Mouse (Mus musculus): ENCODE results near the gene Mapkapk2. TPM values are rescaled to one million over a fixed set of nuclear protein-coding genes. Genes with fewer than 3 reads are reported as not detected.
"Not testable (repeated sequence)": the region's sequence is repeated elsewhere in the genome, so short reads cannot be mapped to it uniquely, and the experiment has no call there.

Mapkapk2 gene
- polyA plus RNA-seq (2012; ENCODE audit: insufficient read depth, insufficient read length, missing spikeins): 76.7 and 87.6 TPM in 2 replicates

- Histone ChIP-seq H3K4me1 (ENCODE audit: control insufficient read depth, insufficient read depth, insufficient read length, low read length) (peaks cover 13% of the 10 kb centered on the region), H3K27ac (replicated peaks; ENCODE audit: low read depth, low read length) (peak within 1 kb of the TSS; percentile 93), H3K4me3 (ENCODE audit: insufficient read depth, low read depth, low read length) (peak within 1 kb of the TSS; percentile 80)
Observed at GRCm38 (mm10) chr1:131097700-131098094, at the start of gene Mapkapk2. Gene Mapkapk2, minus strand, starts transcription at chr1:131097826.

DNA sequence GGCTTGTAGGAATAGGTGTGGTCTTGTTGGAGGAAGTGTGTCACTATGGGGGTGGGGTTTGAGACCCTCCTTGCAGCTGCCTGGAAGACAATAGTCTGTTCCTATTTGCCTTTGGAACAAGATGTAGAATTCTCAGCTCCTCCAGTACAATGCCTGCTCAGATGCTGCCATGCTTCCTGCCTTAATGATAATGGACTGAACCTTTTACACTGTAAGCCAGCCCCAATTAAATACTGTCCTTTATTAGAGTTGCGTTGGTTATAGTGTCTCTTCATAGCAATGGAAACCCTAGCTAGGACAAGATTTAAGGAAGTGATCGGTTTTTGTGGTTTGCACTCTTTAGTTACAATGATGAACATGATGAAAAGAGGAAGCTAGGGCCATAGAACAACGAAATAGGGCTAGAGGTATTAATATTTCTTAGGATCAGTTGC is 48.6 kb upstream of the Mapkapk2 start:
- Histone ChIP-seq H3K4me3 (ENCODE audit: insufficient read depth, low read depth, low read length) (no peak overlapping the region), H3K27ac (replicated peaks; ENCODE audit: low read depth, low read length) (no peak overlapping the region), H3K4me1 (ENCODE audit: control insufficient read depth, insufficient read depth, insufficient read length, low read length) (no peaks in the 10 kb centered on the region)

GRCm38 (mm10) chr1:131145222-131145621 is 47.6 kb upstream of the Mapkapk2 start:
- H3K27ac ChIP-seq (replicated peaks; ENCODE audit: low read depth, low read length); H3K4me3 ChIP-seq (ENCODE audit: insufficient read depth, low read depth, low read length); H3K4me1 ChIP-seq (ENCODE audit: control insufficient read depth, insufficient read depth, insufficient read length, low read length): not testable (repeated sequence)

DNA sequence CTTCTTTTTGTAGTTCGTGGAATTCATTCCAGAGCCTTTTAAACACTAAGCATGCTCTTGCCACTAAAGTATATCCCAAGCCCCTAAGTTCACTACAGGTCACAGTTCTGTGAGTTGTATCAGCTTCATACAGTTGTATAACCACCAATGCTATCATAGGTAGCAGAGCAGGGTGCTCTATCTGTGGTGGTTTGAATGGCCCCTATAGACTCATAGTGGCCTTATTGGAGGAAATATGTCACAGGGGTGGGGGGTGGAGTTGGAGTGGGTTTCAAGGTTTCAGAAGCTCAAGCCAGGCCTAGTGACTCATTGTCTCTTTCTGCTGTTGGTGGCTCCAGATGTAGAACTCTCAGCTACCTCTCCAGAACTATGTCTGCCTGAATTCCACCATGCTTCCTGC is 44.8 kb upstream of the Mapkapk2 start:
- H3K27ac ChIP-seq (replicated peaks; ENCODE audit: low read depth, low read length): no peak overlapping the region

DNA sequence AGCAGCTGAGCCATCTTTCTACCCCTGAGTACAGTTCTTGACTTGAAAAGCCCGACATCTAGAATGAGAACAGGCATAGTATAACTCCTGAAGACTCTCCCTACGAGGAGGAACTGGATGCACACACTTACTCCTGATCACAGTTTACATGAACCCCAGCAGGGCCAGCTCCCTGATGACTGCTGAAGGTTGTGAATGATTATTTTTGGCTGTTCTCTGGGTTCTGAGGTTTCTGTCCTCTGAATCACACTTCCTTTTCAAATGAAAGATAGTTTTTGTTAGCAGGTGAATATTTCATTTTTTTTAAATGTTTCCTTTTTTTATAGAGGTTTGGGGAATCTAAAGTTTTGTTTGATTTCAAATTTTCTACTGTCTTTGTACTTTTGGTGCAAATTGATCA is 43.8 kb upstream of the Mapkapk2 start:
- H3K27ac ChIP-seq (replicated peaks; ENCODE audit: low read depth, low read length): no peak overlapping the region
- H3K4me1 ChIP-seq (ENCODE audit: control insufficient read depth, insufficient read depth, insufficient read length, low read length): no peaks in the 10 kb centered on the region; the same call in 1 of the 2 replicates
- H3K4me3 ChIP-seq (ENCODE audit: insufficient read depth, low read depth, low read length): no peak overlapping the region

More for the DNA sequence above, 44.8 kb upstream of the Mapkapk2 start:
- Histone ChIP-seq H3K4me3 (ENCODE audit: insufficient read depth, low read depth, low read length) (no peak overlapping the region), H3K4me1 (ENCODE audit: control insufficient read depth, insufficient read depth, insufficient read length, low read length) (no peaks in the 10 kb centered on the region; the same call in 1 of the 2 replicates)

- no peaks in the 10 kb centered on the region; the same call in 1 of the 2 replicates for H3K4me1 ChIP-seq (ENCODE audit: control insufficient read depth, insufficient read depth, insufficient read length, low read length)
- no peak overlapping the region; the same call in 1 of the 2 replicates for H3K4me3 ChIP-seq (ENCODE audit: insufficient read depth, low read depth, low read length)
- no peak overlapping the region for H3K27ac ChIP-seq (replicated peaks; ENCODE audit: low read depth, low read length)
Observed at GRCm38 (mm10) chr1:131139102-131140095, 41.8 kb upstream of the Mapkapk2 start.

DNA sequence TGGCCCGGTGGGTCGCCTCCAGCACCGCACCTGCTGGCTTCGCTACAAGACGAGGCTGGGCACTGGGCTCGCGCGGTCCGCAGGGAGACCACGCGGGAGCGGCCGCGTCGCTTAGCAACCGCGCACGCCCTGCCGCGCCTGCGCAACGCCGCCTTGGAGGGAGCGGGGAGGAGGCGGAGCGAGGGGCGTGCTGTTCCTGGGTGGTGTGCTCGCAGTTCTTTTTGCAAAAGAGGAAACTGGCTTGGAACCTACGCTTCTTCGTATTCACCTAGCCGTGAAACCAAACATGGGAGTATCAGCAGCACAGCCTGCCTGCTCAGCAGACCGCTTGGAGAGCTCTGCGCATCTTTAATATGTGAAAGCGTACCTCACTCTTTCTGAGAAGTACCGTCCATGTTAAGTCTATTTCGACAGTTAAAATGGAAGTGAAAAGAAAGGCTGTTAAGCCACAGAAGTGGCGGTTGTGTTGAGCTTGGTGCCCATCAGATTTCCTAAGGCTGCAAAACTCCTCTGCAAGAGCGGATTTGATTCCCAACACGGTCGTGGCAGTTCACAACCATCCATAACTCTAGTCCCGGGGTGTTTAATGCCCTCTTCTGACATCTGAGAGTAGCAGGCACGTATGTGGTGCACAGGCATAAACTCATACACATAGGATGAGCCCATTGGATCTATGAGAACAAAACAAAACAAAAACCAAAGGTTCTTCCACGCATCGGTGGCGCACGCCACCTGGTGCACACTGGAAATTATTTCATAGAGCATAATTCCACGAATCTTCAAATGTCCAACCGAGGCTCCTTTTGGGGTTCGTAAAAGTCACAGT is 40.8 kb upstream of the Mapkapk2 start, which contains the start of gene Dyrk3:
TSS of gene Dyrk3 (minus strand) at position 150 of the 826 bp plus-strand sequence.
- Histone ChIP-seq H3K4me1 (ENCODE audit: control insufficient read depth, insufficient read depth, insufficient read length, low read length) (no peaks in the 10 kb centered on the region; the same call in 1 of the 2 replicates), H3K4me3 (ENCODE audit: insufficient read depth, low read depth, low read length) (peak within 1 kb of the TSS; percentile 65)

GRCm38 (mm10) chr1:131137717-131138118 is 40.1 kb upstream of the Mapkapk2 start:
- Histone ChIP-seq H3K27ac (replicated peaks; ENCODE audit: low read depth, low read length) (no peak overlapping the region), H3K4me3 (ENCODE audit: insufficient read depth, low read depth, low read length) (peak overlapping the region; percentile 65), H3K4me1 (ENCODE audit: control insufficient read depth, insufficient read depth, insufficient read length, low read length) (no peaks in the 10 kb centered on the region; the same call in 1 of the 2 replicates)

More for the DNA sequence above, 40.8 kb upstream of the Mapkapk2 start, which contains the start of gene Dyrk3:
- H3K27ac ChIP-seq (replicated peaks; ENCODE audit: low read depth, low read length): peak within 1 kb of the TSS; percentile 2; the same call in 1 of the 2 replicates

DNA sequence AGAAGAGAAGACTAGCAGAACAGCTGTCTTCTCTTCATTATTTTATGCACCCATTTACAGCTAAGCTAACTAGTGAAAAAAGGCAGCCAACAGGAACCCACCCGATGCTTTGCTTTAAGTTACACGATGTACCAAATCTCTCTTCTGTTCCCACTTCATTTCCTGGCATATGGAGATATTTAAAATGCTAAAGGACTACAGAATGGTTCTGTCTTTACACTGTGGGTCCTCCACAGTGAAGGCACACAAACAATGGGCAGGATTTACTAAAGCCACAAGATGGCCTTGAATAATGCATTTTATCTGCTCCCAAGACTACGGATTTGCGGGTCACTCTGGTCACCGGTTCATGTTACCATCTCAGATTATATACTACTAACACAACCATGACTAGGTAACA is 39.5 kb upstream of the Mapkapk2 start:
- Histone ChIP-seq H3K4me3 (ENCODE audit: insufficient read depth, low read depth, low read length) (no peak overlapping the region), H3K27ac (replicated peaks; ENCODE audit: low read depth, low read length) (no peak overlapping the region), H3K4me1 (ENCODE audit: control insufficient read depth, insufficient read depth, insufficient read length, low read length) (no peaks in the 10 kb centered on the region; the same call in 1 of the 2 replicates)

DNA sequence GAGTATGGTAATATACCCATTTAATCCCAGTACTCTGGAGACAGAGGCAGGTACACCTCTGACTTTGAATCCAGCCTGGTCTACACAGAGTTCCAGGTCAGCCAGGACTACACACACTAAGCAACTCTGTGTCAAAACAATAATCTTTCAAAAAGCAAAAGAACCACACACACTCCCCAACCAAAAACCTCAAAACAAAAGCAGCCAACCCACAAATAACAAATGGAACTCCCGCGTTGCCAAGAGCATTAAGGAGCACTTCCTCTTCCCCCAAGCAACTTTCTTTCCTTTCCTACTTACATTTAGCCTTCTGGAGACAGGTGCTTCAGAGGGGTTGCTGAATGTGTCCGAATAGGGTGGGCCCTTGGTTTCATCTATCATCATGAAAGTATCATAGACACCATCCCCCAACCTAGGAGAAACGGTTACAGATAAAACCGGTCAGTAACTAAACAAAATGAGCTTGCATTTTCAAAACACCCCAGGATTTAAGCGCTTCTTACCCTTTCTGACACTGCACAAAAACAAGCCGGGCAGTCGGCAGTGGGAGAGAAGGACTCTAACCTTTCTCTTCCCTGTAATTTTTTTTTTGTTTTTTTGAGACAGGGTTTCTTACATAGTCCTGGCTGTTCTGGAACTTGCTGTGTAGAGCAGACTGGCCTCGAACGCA is 38.5 kb upstream of the Mapkapk2 start:
- Histone ChIP-seq H3K27ac (replicated peaks; ENCODE audit: low read depth, low read length) (no peak overlapping the region), H3K4me3 (ENCODE audit: insufficient read depth, low read depth, low read length) (no peak overlapping the region), H3K4me1 (ENCODE audit: control insufficient read depth, insufficient read depth, insufficient read length, low read length) (no peaks in the 10 kb centered on the region; the same call in 1 of the 2 replicates)

DNA sequence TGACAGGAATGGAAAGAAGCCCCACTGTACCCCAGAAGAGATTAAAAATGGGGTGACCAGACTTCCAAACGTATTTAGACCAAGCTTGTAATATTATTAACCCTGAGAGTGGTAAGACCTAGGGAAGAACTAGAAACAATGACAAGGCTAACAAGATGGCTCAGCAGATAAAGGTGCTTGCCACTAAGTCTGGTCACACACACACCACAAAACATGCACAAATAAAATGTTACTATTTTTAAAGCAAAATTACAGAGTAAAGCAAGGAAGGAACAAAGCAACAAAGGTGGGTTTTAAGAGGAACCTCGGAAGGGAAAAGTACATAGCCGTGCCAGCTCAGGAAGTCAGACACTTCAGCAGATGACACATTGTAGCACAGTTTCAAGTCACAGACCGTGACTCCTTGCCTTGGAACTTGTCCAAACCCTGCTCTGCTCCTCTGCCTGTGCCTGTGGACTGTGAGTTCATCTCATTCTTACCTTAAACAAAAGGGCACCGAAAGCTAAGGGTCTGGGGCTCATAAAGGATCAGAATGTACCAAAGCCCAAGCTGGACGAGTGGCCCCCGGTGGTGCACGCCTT is 37.4 kb upstream of the Mapkapk2 start:
- H3K27ac ChIP-seq (replicated peaks; ENCODE audit: low read depth, low read length): no peak overlapping the region
- H3K4me3 ChIP-seq (ENCODE audit: insufficient read depth, low read depth, low read length): no peak overlapping the region
- H3K4me1 ChIP-seq (ENCODE audit: control insufficient read depth, insufficient read depth, insufficient read length, low read length): no peaks in the 10 kb centered on the region; the same call in 1 of the 2 replicates

- Histone ChIP-seq H3K27ac (replicated peaks; ENCODE audit: low read depth, low read length) (no peak overlapping the region), H3K4me3 (ENCODE audit: insufficient read depth, low read depth, low read length) (no peak overlapping the region), H3K4me1 (ENCODE audit: control insufficient read depth, insufficient read depth, insufficient read length, low read length) (no peaks in the 10 kb centered on the region; the same call in 1 of the 2 replicates)
Observed at GRCm38 (mm10) chr1:131134231-131134630, 36.6 kb upstream of the Mapkapk2 start.

DNA sequence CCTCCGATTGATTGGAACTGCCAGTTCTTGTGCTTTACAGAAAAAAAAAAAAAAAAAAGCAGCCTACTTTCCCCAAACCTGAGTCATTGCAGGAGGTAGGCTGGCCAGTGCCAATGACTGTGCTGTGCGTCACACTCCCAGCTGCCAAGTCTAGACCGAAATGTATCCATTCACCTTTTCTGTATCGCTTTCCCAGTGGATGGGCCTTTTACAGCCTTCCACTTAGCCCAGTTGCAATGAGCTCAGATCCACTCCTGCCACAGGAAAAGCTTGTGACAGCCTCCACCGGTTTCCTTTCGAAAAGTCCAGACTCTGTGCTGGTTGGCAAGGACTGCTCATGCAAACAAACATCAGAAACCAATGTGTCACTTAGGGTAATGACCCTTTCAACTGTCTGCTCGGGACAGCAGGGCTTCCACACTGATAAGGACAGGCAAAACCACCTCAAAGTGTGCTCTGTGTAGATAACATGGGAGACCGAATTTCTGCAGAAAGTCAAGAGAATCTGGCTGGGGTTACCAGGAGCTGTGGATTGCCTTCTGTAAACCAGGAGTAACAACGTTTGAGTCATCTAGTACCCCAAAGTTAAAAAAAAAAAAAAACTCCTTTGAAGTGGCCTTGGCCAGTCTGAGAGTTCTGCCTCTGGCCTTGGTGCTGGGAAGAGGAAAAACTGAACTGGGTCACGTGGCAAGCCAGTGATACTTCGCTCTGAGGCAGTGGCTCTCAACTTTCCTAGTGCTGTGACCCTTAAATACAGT is 28.5 kb upstream of the Mapkapk2 start:
- H3K4me3 ChIP-seq (ENCODE audit: insufficient read depth, low read depth, low read length): no peak overlapping the region
- H3K27ac ChIP-seq (replicated peaks; ENCODE audit: low read depth, low read length): no peak overlapping the region
- H3K4me1 ChIP-seq (ENCODE audit: control insufficient read depth, insufficient read depth, insufficient read length, low read length): no peaks in the 10 kb centered on the region
